Mouse (Mus musculus) layer of hippocampus, adult 9-11 months (tissue): ENCODE data around the gene Casp8ap2.

Experiments used
- DNase-seq: peaks from one replicate; pipeline ENCODE4 v3.0.0; 2022

Gene Casp8ap2

GRCm38 (mm10) chr4:32615034-32615881, at the start of gene Casp8ap2:
Casp8ap2 (plus strand) TSS chr4:32615451.
- DNase-seq: peak; percentile 100

GRCm38 (mm10) chr4:32569054-32569453, 46.2 kb upstream of the Casp8ap2 start:
- no peak for DNase-seq

GRCm38 (mm10) chr4:32569995-32570938, 45.0 kb upstream of the Casp8ap2 start:
- DNase-seq: peak; percentile 81

GRCm38 (mm10) chr4:32570939-32571317, 44.3 kb upstream of the Casp8ap2 start:
- DNase-seq: no peak

GRCm38 (mm10) chr4:32571441-32571840, 43.8 kb upstream of the Casp8ap2 start:
- DNase-seq: no peak

GRCm38 (mm10) chr4:32572118-32572517, 43.1 kb upstream of the Casp8ap2 start:
- no peak for DNase-seq

GRCm38 (mm10) chr4:32573586-32573985, 41.7 kb upstream of the Casp8ap2 start:
- DNase-seq: no peak

GRCm38 (mm10) chr4:32574604-32575003, 40.6 kb upstream of the Casp8ap2 start:
- DNase-seq: no peak

GRCm38 (mm10) chr4:32575165-32575564, 40.1 kb upstream of the Casp8ap2 start:
- no peak for DNase-seq

GRCm38 (mm10) chr4:32579850-32580249, 35.4 kb upstream of the Casp8ap2 start:
- no peak for DNase-seq

GRCm38 (mm10) chr4:32584181-32584580, 31.1 kb upstream of the Casp8ap2 start:
- no peak for DNase-seq

- no peak for DNase-seq
Observed at GRCm38 (mm10) chr4:32586596-32586995, 28.7 kb upstream of the Casp8ap2 start.

- DNase-seq: no peak
Observed at GRCm38 (mm10) chr4:32587543-32587942, 27.7 kb upstream of the Casp8ap2 start.

- no peak for DNase-seq
Observed at GRCm38 (mm10) chr4:32588237-32588636, 27.0 kb upstream of the Casp8ap2 start.

GRCm38 (mm10) chr4:32601135-32601534, 14.1 kb upstream of the Casp8ap2 start:
- DNase-seq: no peak

GRCm38 (mm10) chr4:32602660-32603059, 12.6 kb upstream of the Casp8ap2 start, which contains the start of gene Gja10:
Gja10 (minus strand) TSS chr4:32602760.
- DNase-seq: no peak

GRCm38 (mm10) chr4:32621637-32622036, 6.4 kb downstream of the Casp8ap2 start:
- no peak for DNase-seq

- no peak for DNase-seq
Observed at GRCm38 (mm10) chr4:32651669-32652068, 36.4 kb downstream of the Casp8ap2 start.

- DNase-seq: peak; percentile 9
Observed at GRCm38 (mm10) chr4:32656146-32656904, 41.1 kb downstream of the Casp8ap2 start.

GRCm38 (mm10) chr4:32656918-32657662, 41.8 kb downstream of the Casp8ap2 start, which contains the start of gene Mdn1:
Mdn1 (plus strand) TSS chr4:32657119.
- DNase-seq: peak; percentile 95

- DNase-seq: no peak
Observed at GRCm38 (mm10) chr4:32665843-32666242, 50.6 kb downstream of the Casp8ap2 start.

- DNase-seq: no peak
Observed at GRCm38 (mm10) chr4:32668291-32668690, 53.0 kb downstream of the Casp8ap2 start.
